Mouse (Mus musculus) gastrocnemius, postnatal 36 days (tissue): Measurements from ENCODE around the gene Zc3h6. TPM values are rescaled to one million over a fixed set of nuclear protein-coding genes. Genes with fewer than 3 reads are reported as not detected.

Experiments
- microRNA-seq, 2 experiments: library from miRNA; unstranded; fragments of <30 nt; microRNA quantifications; one replicate each; pipeline ENCODE4 v1.2.0; 2021
- total RNA-seq, 2 experiments: library from RNA; stranded (reverse); gene quantifications; 2 replicates each; pipeline ENCODE4 v1.2.3; 2021

Zc3h6 gene
- total RNA-seq, 2 experiments from 2014 or later, result 5.0 to 7.6 TPM

Small RNA genes within 50 kb of the gene (microRNA-seq; reads per million reads assigned to microRNA genes)
- gene Gm22859, result 0 reads per million in 2 experiments

Other genes with a start within 250 kb of the Zc3h6 start
- gene Tmem87b, start 149.3 kb upstream of the Zc3h6 start, total RNA-seq, result 10 to 100 TPM; 11.4 to 13.0 TPM
- gene Fbln7, start 104.4 kb upstream of the Zc3h6 start, total RNA-seq, result 1 to 10 TPM; 3.6 to 6.9 TPM
- 1 to 10 TPM; 7.5 to 7.8 TPM for gene Zc3h8, start 23.3 kb upstream of the Zc3h6 start, total RNA-seq
- 10 to 100 TPM; 15.3 to 15.7 TPM for gene Gm10762, start 323 bp downstream of the Zc3h6 start, total RNA-seq
- not detected for gene Vinac1, start 80.8 kb downstream of the Zc3h6 start, total RNA-seq
- 1 to 10 TPM; 5.6 to 6.5 TPM for gene Ttl, start 98.5 kb downstream of the Zc3h6 start, total RNA-seq
- 10 to 100 TPM in 1 of 2 experiments, 1 to 10 TPM in 1; 8.9 to 11.7 TPM for gene Polr1b, start 133.6 kb downstream of the Zc3h6 start, total RNA-seq
- gene Chchd5, start 162.3 kb downstream of the Zc3h6 start, total RNA-seq, result 1 to 10 TPM; 8.4 to 8.7 TPM
- gene Slc20a1, start 231.4 kb downstream of the Zc3h6 start, total RNA-seq, result 10 to 100 TPM in 1 of 2 experiments, 1 to 10 TPM in 1; 7.9 to 10.5 TPM